Mouse (Mus musculus): ENCODE data around the gene Acaca.

GRCm38 (mm10) chr11:84306158-84306742, 176.8 kb downstream of the Acaca start:
- TF ChIP-seq GATA1 (IDR thresholded peaks at IDR 0.05; ENCODE audit: low read length) (no peak), TAL1 (IDR thresholded peaks at IDR 0.05; ENCODE audit: low read length) (no peak)

All from erythroblast, embryonic 14.5 days (primary cell).